Mouse (Mus musculus): ENCODE results near the gene Chrnd. TPM values are rescaled to one million over a fixed set of nuclear protein-coding genes. Genes with fewer than 3 reads are reported as not detected.

Gene Chrnd
- total RNA-seq (2023; ENCODE audit: inconsistent age) = not detected in 4 replicates

DNA sequence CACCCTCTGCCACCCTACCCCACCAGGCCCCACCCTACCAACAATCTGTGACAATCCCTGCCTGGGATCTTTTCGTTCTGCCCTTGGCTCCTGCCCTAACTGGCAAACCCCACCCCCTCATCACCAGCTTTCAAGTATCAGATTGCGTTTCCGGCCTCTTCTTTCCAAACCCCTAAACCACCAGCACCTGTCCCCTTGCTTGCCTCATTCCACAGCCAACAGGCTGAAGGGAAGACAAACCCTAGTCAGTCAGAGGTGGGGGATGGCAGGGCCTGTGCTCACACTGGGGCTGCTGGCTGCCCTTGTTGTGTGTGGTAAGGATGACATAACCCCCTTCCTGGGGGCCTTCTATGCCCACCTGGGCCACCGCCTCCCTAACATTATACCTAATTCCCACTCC lies at the start of gene Chrnd:
Chrnd (plus strand) TSS at position 179 of the 400 bp plus-strand sequence.

DNA sequence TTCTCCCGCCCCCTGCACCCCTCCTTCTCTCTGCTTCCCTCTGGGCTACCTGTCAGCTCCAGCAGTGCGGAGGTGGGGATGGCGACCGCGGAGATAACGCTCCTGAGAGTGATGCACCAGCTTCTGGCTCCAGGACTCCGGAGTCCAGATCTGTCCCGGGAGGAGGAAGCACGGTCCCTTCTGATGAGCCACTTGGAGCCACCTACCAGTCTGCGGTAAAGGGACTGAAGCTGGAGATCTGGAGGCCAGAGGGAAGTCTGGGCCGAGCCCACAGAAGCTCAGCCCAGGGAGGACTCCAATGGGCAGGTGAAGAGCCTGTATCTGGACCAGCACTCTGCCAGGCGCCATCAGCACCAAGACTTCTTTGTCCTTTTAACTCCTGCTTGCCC lies 34.2 kb upstream of the Chrnd start, which contains the start of gene Ecel1:
Ecel1 (minus strand) TSS at position 323 of the 389 bp plus-strand sequence.

DNA sequence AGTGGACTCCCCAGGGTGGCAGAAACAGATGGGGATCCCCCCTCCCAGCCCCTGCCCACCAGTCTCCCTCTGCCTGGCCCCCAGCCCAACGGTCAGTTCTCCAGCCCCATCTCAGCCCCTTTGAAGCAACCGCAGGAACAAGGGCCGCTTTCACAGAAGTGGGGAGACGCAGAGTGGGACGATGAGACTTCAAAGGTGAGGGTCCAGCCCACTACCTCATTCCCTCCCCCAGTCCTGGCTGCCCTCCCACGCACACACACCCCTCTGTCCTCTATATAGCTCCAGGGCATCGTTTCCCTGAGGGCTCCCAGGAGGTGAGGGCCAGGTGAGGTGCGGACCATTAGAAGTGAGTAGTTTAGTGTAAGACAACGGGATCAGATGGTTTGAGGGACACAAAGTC lies 7.4 kb upstream of the Chrnd start, which contains the start of gene Prss56:
Prss56 (plus strand) TSS at position 301 of the 400 bp plus-strand sequence.

DNA sequence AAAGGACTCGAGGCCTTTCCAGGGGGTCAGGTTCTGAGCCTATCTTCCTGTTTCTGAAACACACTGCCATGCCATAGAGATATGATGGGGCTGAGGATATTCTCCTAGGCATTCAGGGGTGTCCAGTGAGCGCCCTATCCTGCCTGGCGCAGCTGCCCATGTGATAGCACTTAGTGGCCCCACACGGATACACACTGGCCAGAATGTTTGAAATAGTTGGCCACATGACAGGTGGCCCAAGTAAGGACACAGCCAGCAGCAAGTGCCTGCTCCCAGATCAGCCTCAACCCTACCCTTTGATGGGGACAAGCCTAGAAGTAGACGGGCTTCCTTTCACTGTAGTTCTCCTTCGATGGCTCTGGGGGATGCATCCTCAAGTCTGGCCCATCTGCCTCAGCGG lies 14.1 kb downstream of the Chrnd start, which contains the start of gene Chrng:
Chrng (plus strand) TSS at position 193 of the 400 bp plus-strand sequence.

DNA sequence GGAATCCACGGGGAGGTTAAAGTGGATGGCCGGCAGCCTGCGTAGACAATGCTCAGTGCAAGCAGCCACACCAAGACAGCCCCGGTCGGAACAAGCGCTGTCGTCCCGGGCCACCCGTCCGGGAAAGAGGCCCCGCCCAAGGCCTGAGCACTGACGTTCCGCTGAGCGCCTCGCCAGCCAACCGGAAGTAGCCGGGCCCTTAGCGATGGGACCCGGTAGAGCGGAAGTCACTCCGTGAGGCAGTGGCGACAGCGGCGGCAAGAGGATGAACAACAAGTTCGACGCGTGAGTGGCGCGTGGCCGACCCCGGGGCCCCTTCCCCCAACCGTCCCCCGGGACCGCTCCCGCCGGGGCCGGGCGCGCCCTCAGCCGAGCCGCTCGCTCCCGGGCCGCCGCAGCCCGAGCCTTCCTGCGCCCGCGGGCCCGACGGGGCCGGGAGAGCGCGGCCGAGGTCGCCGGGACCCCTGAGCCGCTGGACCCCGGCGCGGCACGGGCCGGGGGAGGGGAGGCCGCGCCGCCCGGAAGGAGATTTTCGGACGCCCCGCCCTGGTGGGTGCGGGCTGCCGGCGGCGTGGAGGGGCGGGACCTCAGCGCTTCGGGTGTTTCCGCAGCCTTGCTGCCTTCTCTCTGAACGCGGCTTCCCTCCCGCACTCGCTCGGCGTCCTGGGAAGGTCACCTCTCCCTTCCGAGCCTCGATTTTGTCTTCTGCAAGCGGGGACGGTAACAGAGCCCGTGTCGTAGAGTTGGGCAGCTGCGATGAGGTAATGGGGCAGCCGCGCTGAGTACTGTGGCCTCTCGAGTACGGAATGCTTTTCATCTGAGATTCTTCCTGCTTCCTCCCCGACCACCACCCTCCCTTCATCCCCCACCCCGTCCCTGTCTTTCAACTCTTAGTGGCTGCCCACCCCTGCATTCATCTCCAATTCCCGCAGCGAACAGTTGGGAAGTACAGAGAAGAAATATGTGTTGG lies 23.6 kb downstream of the Chrnd start, which contains the start of gene Eif4e2:
Eif4e2 (plus strand) TSS at position 180 of the 970 bp plus-strand sequence.

Other genes starting within 250 kb of the Chrnd start
- gene Alppl2, start 100.7 kb upstream of the Chrnd start, total RNA-seq (2023; ENCODE audit: inconsistent age) = not detected in 4 replicates
- gene Alpi, start 89.0 kb upstream of the Chrnd start, total RNA-seq (2023; ENCODE audit: inconsistent age) = not detected in 4 replicates
- not detected in 4 replicates for gene Akp3, start 65.6 kb upstream of the Chrnd start, total RNA-seq (2023; ENCODE audit: inconsistent age)
- gene Ecel1, start 34.1 kb upstream of the Chrnd start, total RNA-seq (2023; ENCODE audit: inconsistent age) = not detected in 4 replicates
- not detected in 4 replicates for gene Prss56, start 7.3 kb upstream of the Chrnd start, total RNA-seq (2023; ENCODE audit: inconsistent age)
- gene Chrng, start 14.1 kb downstream of the Chrnd start, total RNA-seq (2023; ENCODE audit: inconsistent age) = not detected in 4 replicates
- gene Eif4e2, start 23.3 kb downstream of the Chrnd start, total RNA-seq (2023; ENCODE audit: inconsistent age) = 97.9 to 113 TPM (median 103 TPM) in 4 replicates
- gene Efhd1, start 73.8 kb downstream of the Chrnd start, total RNA-seq (2023; ENCODE audit: inconsistent age) = 0.39 TPM in 1 of 4 replicates, not detected in the others
- gene Gigyf2, start 136.4 kb downstream of the Chrnd start, total RNA-seq (2023; ENCODE audit: inconsistent age) = 118 to 131 TPM (median 124 TPM) in 4 replicates
- gene Kcnj13, start 204.1 kb downstream of the Chrnd start, total RNA-seq (2023; ENCODE audit: inconsistent age) = not detected in 4 replicates

Measured in B cell, adult (primary cell).